Mouse (Mus musculus): ENCODE data around the gene Nufip1.

The Nufip1 gene

GRCm38 (mm10) chr14:76175808-76176207 lies 65.1 kb downstream of the Nufip1 start:
- in situ Hi-C loops (cut with MboI; ENCODE audit: low sequenced_read_pairs): no loop called here

GRCm38 (mm10) chr14:76177230-76177629 lies 66.5 kb downstream of the Nufip1 start:
- in situ Hi-C loops (cut with MboI; ENCODE audit: low sequenced_read_pairs): no loop called here

- in situ Hi-C loops (cut with MboI; ENCODE audit: low sequenced_read_pairs): no loop called here
Measured at GRCm38 (mm10) chr14:76178447-76178846, 67.8 kb downstream of the Nufip1 start.

- in situ Hi-C loops (cut with MboI; ENCODE audit: low sequenced_read_pairs): no loop called here
Measured at GRCm38 (mm10) chr14:76179343-76179742, 68.7 kb downstream of the Nufip1 start.

- in situ Hi-C loops (cut with MboI; ENCODE audit: low sequenced_read_pairs): no loop called here
Measured at GRCm38 (mm10) chr14:76185358-76185757, 74.7 kb downstream of the Nufip1 start.

- in situ Hi-C loops (cut with MboI; ENCODE audit: low sequenced_read_pairs): no loop called here
Measured at GRCm38 (mm10) chr14:76186299-76186698, 75.6 kb downstream of the Nufip1 start.
